Mouse (Mus musculus): ENCODE measurements at regions not wholly inside any gene's neighbourhood (a gene's known extent, or its start where the extent isn't known, plus 50 kb on each side); places are given as distances from the start of the nearest gene placed in this dataset.
"Not testable (repeated sequence)": the region's sequence is repeated elsewhere in the genome, so short reads cannot be mapped to it uniquely, and the experiment has no call there.

GRCm38 (mm10) chr19:19942697-19943096, 448.0 kb downstream of the Anxa1 start:
- no peak overlapping the region for H3K4me3 ChIP-seq
- no peak for DNase-seq (ENCODE audit: low spot score)
- H3K27me3 ChIP-seq (ENCODE audit: low read depth, poor library complexity, severe bottlenecking), result no peaks in the 10 kb centered on the region
- no peaks in the 10 kb centered on the region for H3K36me3 ChIP-seq
- H3K9me3 ChIP-seq (replicated peaks), result no peaks in the 10 kb centered on the region
- 0 out of 2 replicates have a peak, but pooled peaks cover 7% of the 10 kb centered on the region for H3K4me1 ChIP-seq
- 84% methylated on average over 3 of the region's 3 CpGs for WGBS
- H3K27ac ChIP-seq (replicated peaks), result no peak overlapping the region

DNA sequence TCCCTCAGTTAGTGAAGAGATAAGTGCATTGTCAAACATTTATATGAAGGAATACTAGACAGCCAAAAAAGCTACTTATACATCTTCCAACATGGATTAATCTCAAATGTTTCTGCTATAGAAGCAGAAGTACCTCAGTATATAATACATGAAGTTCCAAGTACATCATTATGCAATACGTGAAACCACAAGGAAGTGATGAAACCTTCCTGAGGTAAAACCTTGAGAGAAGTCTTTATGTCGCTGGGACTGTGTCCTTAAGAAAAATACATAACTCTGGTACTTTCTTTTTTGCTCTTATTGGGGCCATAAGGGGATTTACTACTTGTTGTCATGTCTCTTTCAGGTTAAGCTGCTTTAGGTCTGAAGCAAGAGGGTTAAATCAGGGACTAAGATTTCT, 469.6 kb downstream of the Anxa1 start:
- no peaks in the 10 kb centered on the region for H3K4me1 ChIP-seq
- H3K27ac ChIP-seq (replicated peaks), result no peak overlapping the region
- H3K4me3 ChIP-seq, result no peak overlapping the region
- 88% methylated on average over 2 of the region's 2 CpGs for WGBS
- no peaks in the 10 kb centered on the region for H3K9me3 ChIP-seq (replicated peaks)
- no peaks in the 10 kb centered on the region for H3K36me3 ChIP-seq
- H3K27me3 ChIP-seq (ENCODE audit: low read depth, poor library complexity, severe bottlenecking), result no peaks in the 10 kb centered on the region
- DNase-seq (ENCODE audit: low spot score), result no peak

GRCm38 (mm10) chr19:19885933-19886710, 504.6 kb downstream of the Anxa1 start:
- 91% methylated on average over 8 of the region's 8 CpGs for WGBS
- no peak for DNase-seq (ENCODE audit: low spot score)
- no peaks in the 10 kb centered on the region for H3K9me3 ChIP-seq (replicated peaks)
- no peaks in the 10 kb centered on the region for H3K4me1 ChIP-seq
- no peak overlapping the region for H3K4me3 ChIP-seq
- H3K36me3 ChIP-seq, result no peaks in the 10 kb centered on the region
- H3K27ac ChIP-seq (replicated peaks), result no peak overlapping the region
- H3K27me3 ChIP-seq (ENCODE audit: low read depth, poor library complexity, severe bottlenecking), result no peaks in the 10 kb centered on the region

DNA sequence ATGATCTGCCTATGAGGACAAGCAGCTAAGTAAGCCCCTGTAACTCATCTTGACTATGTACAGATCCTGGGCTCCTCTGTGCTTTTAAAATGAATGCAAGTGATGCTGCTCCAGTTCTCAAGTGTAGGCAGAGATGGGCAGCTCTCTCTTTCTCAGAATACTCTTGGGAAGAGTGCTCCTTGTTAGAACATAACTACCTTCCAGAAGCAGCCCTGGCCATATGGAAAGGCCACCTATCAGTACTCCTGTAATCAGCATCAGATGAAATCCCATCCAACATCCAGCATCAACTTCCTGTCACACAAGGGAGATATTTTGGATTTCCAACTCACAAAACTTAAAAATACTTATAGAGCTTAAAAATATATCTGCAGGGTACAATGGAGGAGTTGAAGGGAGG, 509.8 kb downstream of the Anxa1 start:
- Histone ChIP-seq H3K4me1 (no peaks in the 10 kb centered on the region), H3K36me3 (no peaks in the 10 kb centered on the region), H3K27ac (replicated peaks) (no peak overlapping the region), H3K4me3 (no peak overlapping the region), H3K27me3 (ENCODE audit: low read depth, poor library complexity, severe bottlenecking) (no peaks in the 10 kb centered on the region), H3K9me3 (replicated peaks) (no peaks in the 10 kb centered on the region)
- no peak for DNase-seq (ENCODE audit: low spot score)

- no peak for DNase-seq (ENCODE audit: low spot score)
- Histone ChIP-seq H3K36me3 (no peaks in the 10 kb centered on the region), H3K27ac (replicated peaks) (no peak overlapping the region), H3K4me1 (no peaks in the 10 kb centered on the region), H3K9me3 (replicated peaks) (no peaks in the 10 kb centered on the region), H3K27me3 (ENCODE audit: low read depth, poor library complexity, severe bottlenecking) (no peaks in the 10 kb centered on the region), H3K4me3 (no peak overlapping the region)
- 90% methylated on average over 4 of the region's 4 CpGs for WGBS
Observed at GRCm38 (mm10) chr19:19848152-19848551, 542.6 kb downstream of the Anxa1 start.

DNA sequence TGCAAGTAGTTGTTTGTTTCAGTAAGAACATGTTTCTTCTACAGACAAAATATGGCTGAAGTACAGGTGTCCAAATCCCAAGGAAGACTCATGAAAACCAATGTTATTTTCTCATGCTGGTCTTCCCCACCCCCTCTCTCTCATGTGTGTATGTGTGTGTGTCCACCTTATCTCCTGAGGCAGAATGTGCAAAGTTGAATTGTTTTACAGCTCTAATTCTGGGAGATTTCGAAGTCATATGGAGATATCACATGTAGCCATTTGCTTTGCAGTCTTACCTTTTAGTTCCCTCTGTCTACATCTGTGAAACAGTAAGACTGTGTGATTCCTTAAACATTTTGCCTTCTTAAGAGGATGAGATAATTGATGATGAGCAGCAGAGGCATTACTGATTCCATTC, 582.8 kb downstream of the Anxa1 start:
- WGBS, result 88% methylated on average over 1 of the region's 1 CpGs
- Histone ChIP-seq H3K9me3 (replicated peaks) (no peaks in the 10 kb centered on the region), H3K4me1 (no peaks in the 10 kb centered on the region), H3K36me3 (no peaks in the 10 kb centered on the region), H3K4me3 (no peak overlapping the region), H3K27ac (replicated peaks) (no peak overlapping the region), H3K27me3 (ENCODE audit: low read depth, poor library complexity, severe bottlenecking) (no peaks in the 10 kb centered on the region)
- DNase-seq (ENCODE audit: low spot score), result no peak

DNA sequence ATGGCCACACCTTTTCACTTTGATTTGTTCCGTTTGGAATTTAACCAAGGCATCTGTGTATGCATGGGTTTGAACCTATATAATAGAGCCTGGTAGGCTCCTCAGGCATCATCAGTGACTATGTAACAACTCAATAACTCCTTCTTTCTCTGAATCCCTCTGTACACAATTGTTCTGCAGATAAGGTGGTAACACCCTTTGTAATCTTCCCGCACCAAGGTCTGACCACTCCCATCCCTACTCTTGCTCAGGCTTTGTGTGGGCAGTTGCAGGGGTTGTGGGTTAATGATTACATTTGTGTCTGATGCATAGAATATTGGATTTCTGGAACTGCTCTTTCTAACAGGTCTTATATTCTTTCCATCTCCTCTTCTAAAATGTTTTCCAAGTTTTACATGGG, 596.9 kb downstream of the Anxa1 start:
- DNase-seq (ENCODE audit: low spot score), result no peak
- H3K27me3 ChIP-seq (ENCODE audit: low read depth, poor library complexity, severe bottlenecking), result no peaks in the 10 kb centered on the region
- 79% methylated on average over 2 of the region's 2 CpGs for WGBS
- H3K9me3 ChIP-seq (replicated peaks), result no peaks in the 10 kb centered on the region
- no peak overlapping the region for H3K4me3 ChIP-seq
- no peaks in the 10 kb centered on the region for H3K36me3 ChIP-seq
- H3K4me1 ChIP-seq, result no peaks in the 10 kb centered on the region
- H3K27ac ChIP-seq (replicated peaks), result no peak overlapping the region

GRCm38 (mm10) chr19:19783507-19783906, 607.2 kb downstream of the Anxa1 start:
- Histone ChIP-seq H3K36me3 (no peaks in the 10 kb centered on the region), H3K27ac (replicated peaks) (no peak overlapping the region), H3K27me3 (ENCODE audit: low read depth, poor library complexity, severe bottlenecking) (no peaks in the 10 kb centered on the region), H3K9me3 (replicated peaks) (no peaks in the 10 kb centered on the region), H3K4me3 (no peak overlapping the region), H3K4me1 (no peaks in the 10 kb centered on the region)
- DNase-seq (ENCODE audit: low spot score), result no peak

DNA sequence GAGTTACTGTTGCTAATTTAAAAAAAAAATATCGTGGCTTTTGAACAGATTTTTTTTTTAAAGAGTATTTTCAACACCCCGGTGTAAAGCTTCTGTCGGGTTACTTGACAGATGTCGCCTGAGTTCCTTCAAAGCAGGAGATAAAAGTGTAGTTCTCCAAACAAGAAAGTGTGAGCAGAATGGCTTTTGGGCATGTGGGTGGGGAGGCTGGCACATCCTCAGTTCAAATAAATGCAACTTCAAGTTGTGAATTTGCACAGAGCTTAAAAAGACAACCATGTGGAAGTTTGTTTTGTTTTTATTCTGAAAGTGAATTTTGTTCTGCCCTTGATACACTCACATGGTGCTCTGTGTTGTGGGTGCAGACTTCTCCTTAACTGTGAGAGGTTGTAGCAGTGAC, 612.9 kb downstream of the Anxa1 start:
- H3K9me3 ChIP-seq (replicated peaks), result no peaks in the 10 kb centered on the region
- 80% methylated on average over 4 of the region's 4 CpGs for WGBS
- H3K4me1 ChIP-seq, result no peaks in the 10 kb centered on the region

GRCm38 (mm10) chr19:19770990-19771389, 619.8 kb downstream of the Anxa1 start:
- no peaks in the 10 kb centered on the region for H3K4me1 ChIP-seq
- H3K4me3 ChIP-seq, result no peak overlapping the region
- no peaks in the 10 kb centered on the region for H3K9me3 ChIP-seq (replicated peaks)
- H3K27ac ChIP-seq (replicated peaks), result no peak overlapping the region
- DNase-seq (ENCODE audit: low spot score), result no peak
- H3K27me3 ChIP-seq (ENCODE audit: low read depth, poor library complexity, severe bottlenecking), result no peaks in the 10 kb centered on the region
- WGBS, result 38% methylated on average over 1 of the region's 1 CpGs
- no peaks in the 10 kb centered on the region for H3K36me3 ChIP-seq

More for the DNA sequence above, 612.9 kb downstream of the Anxa1 start:
- Histone ChIP-seq H3K27me3 (ENCODE audit: low read depth, poor library complexity, severe bottlenecking) (no peaks in the 10 kb centered on the region), H3K36me3 (no peaks in the 10 kb centered on the region), H3K27ac (replicated peaks) (no peak overlapping the region), H3K4me3 (no peak overlapping the region)
- DNase-seq (ENCODE audit: low spot score), result no peak

DNA sequence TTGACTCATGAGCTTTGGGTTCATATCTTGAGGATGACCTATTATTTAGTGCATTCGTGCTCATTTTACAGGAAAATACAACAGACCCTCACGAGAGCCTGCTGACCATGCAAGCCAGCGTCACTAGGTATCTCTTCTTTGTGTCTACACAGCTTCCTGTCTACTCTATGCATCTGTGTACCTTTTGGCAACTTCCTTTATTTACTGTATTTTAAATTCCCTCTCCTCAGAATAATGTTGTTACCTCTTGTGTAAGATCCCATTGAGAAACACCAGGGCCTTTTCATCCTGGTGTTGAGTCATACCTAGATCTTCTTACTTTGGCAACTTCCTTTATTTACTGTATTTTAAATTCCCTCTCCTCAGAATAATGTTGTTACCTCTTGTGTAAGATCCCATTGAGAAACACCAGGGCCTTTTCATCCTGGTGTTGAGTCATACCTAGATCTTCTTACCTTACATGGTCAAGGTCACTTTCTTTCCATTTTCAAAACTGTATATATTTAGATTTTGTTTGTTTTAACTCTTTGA, 639.1 kb upstream of the Rorb start:
- not testable (repeated sequence) for H3K27ac ChIP-seq (replicated peaks); H3K9me3 ChIP-seq (replicated peaks); H3K4me1 ChIP-seq; H3K4me3 ChIP-seq; H3K36me3 ChIP-seq; DNase-seq (ENCODE audit: low spot score); H3K27me3 ChIP-seq (ENCODE audit: low read depth, poor library complexity, severe bottlenecking)
- 89% methylated on average over 3 of the region's 3 CpGs for WGBS

DNA sequence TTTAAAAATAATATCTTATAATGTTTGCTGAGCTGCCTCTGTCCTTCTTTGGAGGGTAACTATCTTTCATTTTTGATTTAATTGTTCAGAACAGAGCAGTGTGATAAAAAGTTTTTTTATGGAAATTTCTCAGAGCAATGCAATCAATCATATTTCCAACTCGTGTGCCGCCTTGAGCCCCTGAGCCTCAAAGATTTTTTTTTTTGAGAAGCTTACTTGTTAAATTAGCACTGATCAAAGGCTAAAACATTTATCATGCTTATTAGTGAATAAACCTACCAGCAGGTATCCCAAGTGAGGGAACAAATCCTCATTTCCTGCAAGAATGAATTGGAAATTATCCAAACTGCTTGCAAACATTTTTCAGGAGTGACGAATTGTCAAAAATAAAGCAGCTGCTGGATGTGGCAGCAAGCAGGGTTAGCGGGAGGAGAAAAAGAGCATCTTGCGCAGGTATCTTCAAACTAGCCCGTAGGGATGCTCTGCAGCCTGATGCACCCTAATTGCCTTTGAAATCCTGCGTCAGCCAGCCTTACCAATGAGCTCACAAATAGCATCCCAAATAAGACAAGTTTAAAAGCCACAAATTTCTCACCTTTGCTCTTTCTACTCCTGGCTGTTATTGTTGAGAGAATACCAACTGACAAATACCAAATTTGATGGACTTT, 637.0 kb upstream of the Rorb start:
- no peak overlapping the region for H3K4me3 ChIP-seq
- H3K27me3 ChIP-seq (ENCODE audit: low read depth, poor library complexity, severe bottlenecking), result no peaks in the 10 kb centered on the region
- no peak overlapping the region for H3K27ac ChIP-seq (replicated peaks)
- no peaks in the 10 kb centered on the region for H3K9me3 ChIP-seq (replicated peaks)
- no peaks in the 10 kb centered on the region for H3K36me3 ChIP-seq
- no peaks in the 10 kb centered on the region for H3K4me1 ChIP-seq
- 87% methylated on average over 7 of the region's 7 CpGs for WGBS
- DNase-seq (ENCODE audit: low spot score), result no peak

- no peaks in the 10 kb centered on the region for H3K36me3 ChIP-seq
- no peaks in the 10 kb centered on the region for H3K4me1 ChIP-seq
- H3K27ac ChIP-seq (replicated peaks), result no peak overlapping the region
- H3K27me3 ChIP-seq (ENCODE audit: low read depth, poor library complexity, severe bottlenecking), result no peaks in the 10 kb centered on the region
- H3K9me3 ChIP-seq (replicated peaks), result no peaks in the 10 kb centered on the region
- no peak overlapping the region for H3K4me3 ChIP-seq
- WGBS, result 83% methylated on average over 4 of the region's 4 CpGs
- DNase-seq (ENCODE audit: low spot score), result no peak
Observed at GRCm38 (mm10) chr19:19719939-19720338, 608.9 kb upstream of the Rorb start.
